ENCODE assay signal across 7 mouse cellular contexts in genomic region chr2:152553774-152554423, GRCm38 (mm10). TPM values are rescaled to one million over a fixed set of nuclear protein-coding genes. Genes with fewer than 3 reads are reported as not detected.
DNase-seq lines count a peak whose midpoint lies in the region; ATAC-seq and TF ChIP-seq lines count a peak whose summit lies in the region.

No protein-coding gene starts in this region.

- H3K27ac ChIP-seq in hindbrain, postnatal 0 days = no peak overlapping the region
- H3K27ac ChIP-seq in midbrain, embryonic 10.5 days (replicated peaks) = no peak overlapping the region; the same call in 1 of the 2 replicates
- no peak overlapping the region for H3K27ac ChIP-seq in small intestine, adult 2 months (ENCODE audit: insufficient read depth, low read depth, low read length)

- TF ChIP-seq POLR2A in small intestine, adult 2 months (IDR thresholded peaks at IDR 0.05; ENCODE audit: low read depth, low read length) = no peak

- H3K9me3 ChIP-seq in hindbrain, postnatal 0 days (ENCODE audit: low read length) = no peaks in the 10 kb centered on the region
- no peaks in the 10 kb centered on the region for H3K9me3 ChIP-seq in midbrain, embryonic 10.5 days (replicated peaks)

- no peaks in the 10 kb centered on the region for H3K27me3 ChIP-seq in hindbrain, postnatal 0 days (ENCODE audit: insufficient read depth, low read length)
- no peaks in the 10 kb centered on the region for H3K27me3 ChIP-seq in midbrain, embryonic 10.5 days (ENCODE audit: low read depth, poor library complexity, severe bottlenecking)
- H3K27me3 ChIP-seq in small intestine, adult 2 months (ENCODE audit: control insufficient read depth, insufficient read depth, low read length) = no peaks in the 10 kb centered on the region

- DNase-seq in R1 (ENCODE audit: low read depth, low spot score) = peak; percentile 64
- DNase-seq in cerebellum, adult 8-10 months = peak; percentile 32
- DNase-seq in hindbrain, postnatal 0 days (ENCODE audit: low spot score) = peak; percentile 85
- DNase-seq in left cerebral cortex, adult 18-20 months (ENCODE audit: low spot score in 2 of 2) = peak; percentile 75 to 78
- peak; percentile 62 for DNase-seq in midbrain, embryonic 10.5 days (ENCODE audit: low spot score)

- WGBS in hindbrain, postnatal 0 days = 12% methylated on average over 16 of the region's 16 CpGs
- WGBS in midbrain, embryonic 10.5 days = 15% methylated on average over 16 of the region's 16 CpGs
- 16% methylated on average over 16 of the region's 16 CpGs for WGBS in small intestine, adult 2 months

- TF ChIP-seq CTCF in hindbrain, postnatal 0 days (IDR thresholded peaks at IDR 0.05; ENCODE audit: low read depth) = peak; percentile 85
- TF ChIP-seq CTCF in small intestine, adult 2 months (IDR thresholded peaks at IDR 0.05; ENCODE audit: extremely low read depth, insufficient read length, insufficient replicate concordance, low read depth, low read length) = peak; percentile 73; the same call in 1 of the 2 replicates

- peak overlapping the region; percentile 43 for H3K4me2 ChIP-seq in hindbrain, postnatal 0 days (ENCODE audit: low read depth, low read length)

- no peaks in the 10 kb centered on the region for H3K36me3 ChIP-seq in hindbrain, postnatal 0 days (ENCODE audit: insufficient read depth, low read length)
- H3K36me3 ChIP-seq in midbrain, embryonic 10.5 days = no peaks in the 10 kb centered on the region
- H3K36me3 ChIP-seq in small intestine, adult 2 months (ENCODE audit: control insufficient read depth, insufficient read depth, low read length) = no peaks in the 10 kb centered on the region

- no peaks in the 10 kb centered on the region for H3K4me1 ChIP-seq in hindbrain, postnatal 0 days (ENCODE audit: insufficient read depth, low read length)
- H3K4me1 ChIP-seq in midbrain, embryonic 10.5 days = peaks cover 5% of the 10 kb centered on the region; the same call in 1 of the 2 replicates
- no peaks in the 10 kb centered on the region for H3K4me1 ChIP-seq in small intestine, adult 2 months (ENCODE audit: control insufficient read depth, insufficient read depth, insufficient read length, low read length)

- H3K9ac ChIP-seq in hindbrain, postnatal 0 days (replicated peaks; ENCODE audit: low read length) = no peak overlapping the region; the same call in 1 of the 2 replicates

- ATAC-seq in frontal cortex, adult (ENCODE audit: low TSS enrichment) = peak; percentile 97
- peak; percentile 55; the same call in 1 of the 2 replicates for ATAC-seq in hindbrain, postnatal 0 days

- peak overlapping the region; percentile 18; the same call in 1 of the 2 replicates for H3K4me3 ChIP-seq in hindbrain, postnatal 0 days (ENCODE audit: low read length)
- H3K4me3 ChIP-seq in midbrain, embryonic 10.5 days = peak overlapping the region; percentile 29; the same call in 1 of the 2 replicates
- no peak overlapping the region for H3K4me3 ChIP-seq in small intestine, adult 2 months (ENCODE audit: low read depth, low read length)

RNA-seq across cellular contexts. Expression of gene Defb29, which starts 14.0 kb away (rescaled TPM):
- total RNA-seq in hindbrain, postnatal 0 days (2014; rRNA removed) = not detected in 2 replicates
- polyA plus RNA-seq in hindbrain, postnatal 0 days (2015; fragmentation: Nextera tagmentation; extraction: Ambion mirVana) = not detected in 2 replicates
- not detected for total RNA-seq in left cerebral cortex, adult 18-20 months (2021)
- not detected in 2 replicates for polyA plus RNA-seq in midbrain, embryonic 10.5 days (2016; fragmentation: Nextera tagmentation; extraction: Ambion mirVana)
- polyA plus RNA-seq in small intestine, adult 2 months (2012; rRNA removed) = not detected in 2 replicates

RNA-seq across cellular contexts. Expression of gene Gm17416, which starts 15.2 kb away (rescaled TPM):
- total RNA-seq in hindbrain, postnatal 0 days (2014; rRNA removed) = not detected in 2 replicates
- polyA plus RNA-seq in hindbrain, postnatal 0 days (2015; fragmentation: Nextera tagmentation; extraction: Ambion mirVana) = not detected in 2 replicates
- not detected for total RNA-seq in left cerebral cortex, adult 18-20 months (2021)
- not detected in 2 replicates for polyA plus RNA-seq in midbrain, embryonic 10.5 days (2016; fragmentation: Nextera tagmentation; extraction: Ambion mirVana)
- not detected in 2 replicates for polyA plus RNA-seq in small intestine, adult 2 months (2012; rRNA removed)

RNA-seq across cellular contexts. Expression of gene Defb21, which starts 18.6 kb away (rescaled TPM):
- total RNA-seq in hindbrain, postnatal 0 days (2014; rRNA removed) = not detected in 2 replicates
- not detected in 2 replicates for polyA plus RNA-seq in hindbrain, postnatal 0 days (2015; fragmentation: Nextera tagmentation; extraction: Ambion mirVana)
- total RNA-seq in left cerebral cortex, adult 18-20 months (2021) = not detected
- not detected in 2 replicates for polyA plus RNA-seq in midbrain, embryonic 10.5 days (2016; fragmentation: Nextera tagmentation; extraction: Ambion mirVana)
- not detected in 2 replicates for polyA plus RNA-seq in small intestine, adult 2 months (2012; rRNA removed)

RNA-seq across cellular contexts. Expression of gene Defb19, which starts 26.2 kb away (rescaled TPM):
- not detected in 2 replicates for total RNA-seq in hindbrain, postnatal 0 days (2014; rRNA removed)
- not detected in 2 replicates for polyA plus RNA-seq in hindbrain, postnatal 0 days (2015; fragmentation: Nextera tagmentation; extraction: Ambion mirVana)
- not detected for total RNA-seq in left cerebral cortex, adult 18-20 months (2021)
- polyA plus RNA-seq in midbrain, embryonic 10.5 days (2016; fragmentation: Nextera tagmentation; extraction: Ambion mirVana) = not detected in 2 replicates
- not detected in 2 replicates for polyA plus RNA-seq in small intestine, adult 2 months (2012; rRNA removed)

RNA-seq across cellular contexts. Expression of gene Defb28, which starts 35.8 kb away (rescaled TPM):
- total RNA-seq in hindbrain, postnatal 0 days (2014; rRNA removed) = not detected in 2 replicates
- polyA plus RNA-seq in hindbrain, postnatal 0 days (2015; fragmentation: Nextera tagmentation; extraction: Ambion mirVana) = not detected in 2 replicates
- not detected for total RNA-seq in left cerebral cortex, adult 18-20 months (2021)
- not detected in 2 replicates for polyA plus RNA-seq in midbrain, embryonic 10.5 days (2016; fragmentation: Nextera tagmentation; extraction: Ambion mirVana)
- polyA plus RNA-seq in small intestine, adult 2 months (2012; rRNA removed) = not detected in 2 replicates

Comparison
In these comparisons a context has a peak if more than half of its experiments do, and no peak if none do; other contexts are left out.
1. DNase-seq: peak in every context shown above with its lines; median percentile 85 in hindbrain, postnatal 0 days; 76 in left cerebral cortex, adult 18-20 months; 64 in R1; 62 in midbrain, embryonic 10.5 days; 32 in cerebellum, adult 8-10 months.